Mouse (Mus musculus): ENCODE measurements around the gene Rb1. TPM values are rescaled to one million over a fixed set of nuclear protein-coding genes. Genes with fewer than 3 reads are reported as not detected.
A peak's percentile ranks its signal among the peaks of the same experiment; 100 is the strongest.

Rb1 gene
- polyA plus RNA-seq, 1 experiment = 14.2 TPM

DNA sequence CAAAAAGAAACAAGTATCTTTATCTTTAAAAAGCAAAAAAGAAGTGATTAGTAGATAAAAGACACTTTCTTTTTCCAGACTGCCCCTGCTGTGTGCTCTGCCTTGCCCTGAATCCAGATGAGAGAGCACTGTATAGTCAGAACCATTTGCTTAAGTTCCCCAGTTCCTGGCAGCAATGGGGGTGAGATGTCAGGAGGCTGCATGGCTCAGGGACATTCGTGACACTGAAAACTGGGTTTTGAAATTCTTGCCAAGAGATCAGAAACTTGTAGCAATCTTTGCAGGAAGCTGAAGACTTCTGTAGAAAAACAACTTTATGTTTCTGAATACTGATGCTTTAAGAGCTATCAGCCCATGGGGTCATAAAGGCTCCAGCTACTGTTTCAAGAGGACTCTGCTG is 24.4 kb upstream of the Rb1 start:
- H3ac ChIP-seq (ENCODE audit: control insufficient read depth, insufficient read length) = no peak overlapping the region
- H3K79me2 ChIP-seq (ENCODE audit: control insufficient read depth, insufficient read depth) = no peaks in the 10 kb centered on the region
- TF ChIP-seq CEBPB (IDR thresholded peaks at IDR 0.05; ENCODE audit: insufficient read depth, poor library complexity, severe bottlenecking) = no peak
- no peak for TF ChIP-seq USF1 (IDR thresholded peaks at IDR 0.05; ENCODE audit: low read depth)
- no peak for TF ChIP-seq MYOD1 (IDR thresholded peaks at IDR 0.05; ENCODE audit: control insufficient read depth in 1 of 3, insufficient read length in 2 of 3, low read depth in 2 of 3)
- H3K4me3 ChIP-seq = no peak overlapping the region
- peaks cover 18% of the 10 kb centered on the region for H3K36me3 ChIP-seq (ENCODE audit: control insufficient read depth, insufficient read depth)
- H3K4me2 ChIP-seq (ENCODE audit: low read depth) = no peak overlapping the region
- no peaks in the 10 kb centered on the region for H3K27me3 ChIP-seq (ENCODE audit: control insufficient read depth, insufficient read depth, insufficient read length)

DNA sequence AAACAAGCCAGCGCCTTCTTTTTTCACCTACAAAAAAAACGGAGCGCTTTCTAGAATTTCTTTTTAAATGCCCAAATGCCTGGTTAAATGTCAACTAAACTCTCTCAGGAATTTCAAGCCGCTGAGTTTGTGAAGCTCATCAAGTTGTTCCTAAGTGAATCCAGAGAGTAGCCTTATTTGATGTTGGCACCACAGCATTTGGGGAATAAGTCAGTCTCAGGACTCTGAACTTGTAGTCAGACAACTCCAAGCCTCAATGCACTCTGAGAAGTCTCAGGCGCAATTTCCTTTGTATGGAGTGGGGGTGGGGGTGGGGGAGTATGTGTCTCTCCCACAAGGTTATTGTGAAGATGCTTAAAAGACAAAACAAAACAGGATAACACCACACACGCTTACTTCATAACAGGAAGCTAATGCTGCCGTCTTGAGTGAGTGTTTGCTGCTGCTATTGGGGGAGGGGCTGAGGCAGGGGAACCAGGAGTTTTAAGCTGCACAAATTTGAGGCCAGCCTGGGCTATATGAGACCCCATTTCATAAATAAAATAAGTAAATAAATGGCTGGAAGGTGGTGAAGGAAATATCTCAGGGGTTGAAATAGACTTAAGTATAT is 23.5 kb upstream of the Rb1 start:
- H3ac ChIP-seq (ENCODE audit: control insufficient read depth, insufficient read length) = no peak overlapping the region
- H3K36me3 ChIP-seq (ENCODE audit: control insufficient read depth, insufficient read depth) = peaks cover 18% of the 10 kb centered on the region
- H3K4me2 ChIP-seq (ENCODE audit: low read depth) = no peak overlapping the region
- H3K4me3 ChIP-seq = no peak overlapping the region
- TF ChIP-seq TCF3 (IDR thresholded peaks at IDR 0.05; ENCODE audit: insufficient read length, low read depth) = no peak
- TF ChIP-seq POLR2A (IDR thresholded peaks at IDR 0.05; ENCODE audit: insufficient read length, low read depth) = no peak
- TF ChIP-seq E2F4 (IDR thresholded peaks at IDR 0.05; ENCODE audit: insufficient read depth) = no peak
- H3K79me2 ChIP-seq (ENCODE audit: control insufficient read depth, insufficient read depth) = no peaks in the 10 kb centered on the region
- no peaks in the 10 kb centered on the region for H3K27me3 ChIP-seq (ENCODE audit: control insufficient read depth, insufficient read depth, insufficient read length)

DNA sequence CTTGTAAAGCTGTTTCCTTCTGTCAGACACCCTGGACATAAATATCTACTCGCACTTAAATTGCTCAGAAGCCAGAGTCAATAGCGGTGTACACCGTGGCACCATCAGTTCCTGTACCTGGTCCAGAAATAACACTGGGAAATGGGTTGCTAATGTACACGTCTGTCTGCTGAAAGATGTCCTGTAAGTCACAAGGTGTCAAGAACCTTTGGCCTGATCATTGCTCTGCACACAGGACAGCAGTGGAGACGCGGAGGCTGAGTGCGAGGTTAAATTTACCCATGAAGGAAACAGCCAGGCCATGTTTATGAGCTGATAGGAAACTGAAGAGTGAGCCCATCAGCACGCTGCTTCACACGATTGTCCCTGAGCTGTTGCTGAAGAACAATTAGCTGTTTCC is 21.7 kb upstream of the Rb1 start:
- Histone ChIP-seq H3K4me3 (no peak overlapping the region), H3ac (ENCODE audit: control insufficient read depth, insufficient read length) (no peak overlapping the region), H3K79me2 (ENCODE audit: control insufficient read depth, insufficient read depth) (no peaks in the 10 kb centered on the region), H3K4me2 (ENCODE audit: low read depth) (no peak overlapping the region), H3K36me3 (ENCODE audit: control insufficient read depth, insufficient read depth) (peaks cover 14% of the 10 kb centered on the region), H3K27me3 (ENCODE audit: control insufficient read depth, insufficient read depth, insufficient read length) (no peaks in the 10 kb centered on the region)
- TF ChIP-seq SRF (IDR thresholded peaks at IDR 0.05; ENCODE audit: control insufficient read depth, insufficient read length, low read depth) (no peak), USF1 (IDR thresholded peaks at IDR 0.05; ENCODE audit: low read depth) (no peak), MYOG (IDR thresholded peaks at IDR 0.05; ENCODE audit: control insufficient read depth in 1 of 3, insufficient read depth in 1 of 3, insufficient read length in 2 of 3, low read depth in 2 of 3) (no peak), POLR2A (IDR thresholded peaks at IDR 0.05; ENCODE audit: insufficient read length, low read depth) (no peak), E2F4 (IDR thresholded peaks at IDR 0.05; ENCODE audit: insufficient read depth) (no peak), TCF12 (IDR thresholded peaks at IDR 0.05; ENCODE audit: insufficient read depth, poor library complexity, severe bottlenecking) (no peak), TCF3 (IDR thresholded peaks at IDR 0.05; ENCODE audit: insufficient read length, low read depth) (no peak), REST (IDR thresholded peaks at IDR 0.05; ENCODE audit: insufficient read depth, insufficient read length) (no peak), POLR2AphosphoS2 (IDR thresholded peaks at IDR 0.05; ENCODE audit: insufficient read length, low read depth) (no peak), MAX (IDR thresholded peaks at IDR 0.05; ENCODE audit: low read depth) (no peak), MYOD1 (IDR thresholded peaks at IDR 0.05; ENCODE audit: control insufficient read depth in 1 of 3, insufficient read length in 2 of 3, low read depth in 2 of 3) (no peak), CEBPB (IDR thresholded peaks at IDR 0.05; ENCODE audit: insufficient read depth, poor library complexity, severe bottlenecking) (no peak)

DNA sequence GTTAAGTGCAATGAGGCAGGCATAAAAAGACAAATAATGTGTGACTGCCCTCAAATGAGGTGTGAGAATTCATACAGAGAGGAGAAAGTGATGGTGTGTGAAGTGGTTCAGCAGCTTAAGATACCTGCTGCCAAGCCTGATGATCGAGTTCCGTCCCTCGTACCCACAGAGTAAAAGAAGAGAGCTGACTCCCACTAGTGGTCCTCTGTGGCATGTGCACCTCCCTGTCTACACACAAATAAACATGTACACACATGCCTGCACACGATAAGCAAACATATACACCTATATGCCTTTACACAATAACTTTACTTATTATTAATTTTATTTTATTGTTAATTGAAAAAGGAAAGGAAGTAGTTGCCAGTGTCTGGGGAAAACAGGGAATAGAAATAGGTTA is 20.0 kb upstream of the Rb1 start:
- H3K79me2 ChIP-seq (ENCODE audit: control insufficient read depth, insufficient read depth) = no peaks in the 10 kb centered on the region
- TF ChIP-seq TCF3 (IDR thresholded peaks at IDR 0.05; ENCODE audit: insufficient read length, low read depth) (no peak), MYOD1 (IDR thresholded peaks at IDR 0.05; ENCODE audit: control insufficient read depth in 1 of 3, insufficient read length in 2 of 3, low read depth in 2 of 3) (no peak), POLR2A (IDR thresholded peaks at IDR 0.05; ENCODE audit: insufficient read length, low read depth) (no peak), CEBPB (IDR thresholded peaks at IDR 0.05; ENCODE audit: insufficient read depth, poor library complexity, severe bottlenecking) (no peak), E2F4 (IDR thresholded peaks at IDR 0.05; ENCODE audit: insufficient read depth) (no peak), SRF (IDR thresholded peaks at IDR 0.05; ENCODE audit: control insufficient read depth, insufficient read length, low read depth) (no peak), MAX (IDR thresholded peaks at IDR 0.05; ENCODE audit: low read depth) (no peak), USF1 (IDR thresholded peaks at IDR 0.05; ENCODE audit: low read depth) (no peak), REST (IDR thresholded peaks at IDR 0.05; ENCODE audit: insufficient read depth, insufficient read length) (no peak), TCF12 (IDR thresholded peaks at IDR 0.05; ENCODE audit: insufficient read depth, poor library complexity, severe bottlenecking) (no peak), MYOG (IDR thresholded peaks at IDR 0.05; ENCODE audit: control insufficient read depth in 1 of 3, insufficient read depth in 1 of 3, insufficient read length in 2 of 3, low read depth in 2 of 3) (no peak), POLR2AphosphoS2 (IDR thresholded peaks at IDR 0.05; ENCODE audit: insufficient read length, low read depth) (no peak)
- no peak overlapping the region for H3K4me3 ChIP-seq
- no peak overlapping the region for H3K4me2 ChIP-seq (ENCODE audit: low read depth)
- H3K27me3 ChIP-seq (ENCODE audit: control insufficient read depth, insufficient read depth, insufficient read length) = no peaks in the 10 kb centered on the region
- no peak overlapping the region for H3ac ChIP-seq (ENCODE audit: control insufficient read depth, insufficient read length)
- H3K36me3 ChIP-seq (ENCODE audit: control insufficient read depth, insufficient read depth) = peaks cover 9% of the 10 kb centered on the region

DNA sequence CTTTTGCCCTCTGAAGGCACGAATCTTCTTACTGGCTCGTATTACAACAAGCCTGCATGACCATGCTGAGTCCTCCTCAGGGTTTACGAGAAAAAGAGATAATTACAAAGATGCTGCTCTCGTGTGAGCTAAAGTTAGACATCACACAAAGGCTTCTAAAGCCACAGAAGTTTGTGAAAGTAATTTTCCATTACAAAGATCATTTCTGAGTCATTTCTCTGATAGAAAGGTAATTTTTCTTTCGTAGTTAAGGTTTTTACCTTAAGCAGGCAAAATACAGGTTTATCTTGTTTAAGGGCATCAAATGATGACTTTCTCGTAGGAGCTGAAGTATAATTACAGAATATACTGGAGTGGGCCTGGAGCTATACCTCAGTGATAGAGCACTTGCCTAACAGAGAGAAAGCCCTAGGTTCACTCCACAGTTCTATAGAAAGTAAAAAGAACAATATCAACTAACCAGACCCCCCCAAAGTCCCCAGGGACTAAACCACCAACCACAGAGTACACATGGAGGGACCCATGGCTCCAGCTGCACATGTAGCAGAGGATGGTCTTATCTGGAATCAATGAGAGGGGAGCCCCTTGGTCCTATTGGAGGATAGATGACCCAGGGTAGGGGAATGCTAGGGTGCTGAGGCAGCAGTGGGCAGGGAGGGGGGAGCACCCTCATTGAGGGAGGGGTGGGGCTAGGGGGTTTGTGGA is 14.6 kb upstream of the Rb1 start:
- TF ChIP-seq TCF3 (IDR thresholded peaks at IDR 0.05; ENCODE audit: insufficient read length, low read depth) (no peak), POLR2AphosphoS2 (IDR thresholded peaks at IDR 0.05; ENCODE audit: insufficient read length, low read depth) (no peak), POLR2A (IDR thresholded peaks at IDR 0.05; ENCODE audit: insufficient read length, low read depth) (no peak), CEBPB (IDR thresholded peaks at IDR 0.05; ENCODE audit: insufficient read depth, poor library complexity, severe bottlenecking) (no peak), USF1 (IDR thresholded peaks at IDR 0.05; ENCODE audit: low read depth) (no peak), MYOD1 (IDR thresholded peaks at IDR 0.05; ENCODE audit: control insufficient read depth in 1 of 3, insufficient read length in 2 of 3, low read depth in 2 of 3) (no peak), MAX (IDR thresholded peaks at IDR 0.05; ENCODE audit: low read depth) (no peak), TCF12 (IDR thresholded peaks at IDR 0.05; ENCODE audit: insufficient read depth, poor library complexity, severe bottlenecking) (no peak), MYOG (IDR thresholded peaks at IDR 0.05; ENCODE audit: control insufficient read depth in 1 of 3, insufficient read depth in 1 of 3, insufficient read length in 2 of 3, low read depth in 2 of 3) (no peak), REST (IDR thresholded peaks at IDR 0.05; ENCODE audit: insufficient read depth, insufficient read length) (no peak), E2F4 (IDR thresholded peaks at IDR 0.05; ENCODE audit: insufficient read depth) (no peak), SRF (IDR thresholded peaks at IDR 0.05; ENCODE audit: control insufficient read depth, insufficient read length, low read depth) (no peak)
- Histone ChIP-seq H3K4me2 (ENCODE audit: low read depth) (peak overlapping the region; percentile 10), H3K27me3 (ENCODE audit: control insufficient read depth, insufficient read depth, insufficient read length) (no peaks in the 10 kb centered on the region), H3K36me3 (ENCODE audit: control insufficient read depth, insufficient read depth) (peaks cover 6% of the 10 kb centered on the region), H3K4me3 (no peak overlapping the region), H3ac (ENCODE audit: control insufficient read depth, insufficient read length) (no peak overlapping the region), H3K79me2 (ENCODE audit: control insufficient read depth, insufficient read depth) (no peaks in the 10 kb centered on the region)
